In the genomic region with DNA sequence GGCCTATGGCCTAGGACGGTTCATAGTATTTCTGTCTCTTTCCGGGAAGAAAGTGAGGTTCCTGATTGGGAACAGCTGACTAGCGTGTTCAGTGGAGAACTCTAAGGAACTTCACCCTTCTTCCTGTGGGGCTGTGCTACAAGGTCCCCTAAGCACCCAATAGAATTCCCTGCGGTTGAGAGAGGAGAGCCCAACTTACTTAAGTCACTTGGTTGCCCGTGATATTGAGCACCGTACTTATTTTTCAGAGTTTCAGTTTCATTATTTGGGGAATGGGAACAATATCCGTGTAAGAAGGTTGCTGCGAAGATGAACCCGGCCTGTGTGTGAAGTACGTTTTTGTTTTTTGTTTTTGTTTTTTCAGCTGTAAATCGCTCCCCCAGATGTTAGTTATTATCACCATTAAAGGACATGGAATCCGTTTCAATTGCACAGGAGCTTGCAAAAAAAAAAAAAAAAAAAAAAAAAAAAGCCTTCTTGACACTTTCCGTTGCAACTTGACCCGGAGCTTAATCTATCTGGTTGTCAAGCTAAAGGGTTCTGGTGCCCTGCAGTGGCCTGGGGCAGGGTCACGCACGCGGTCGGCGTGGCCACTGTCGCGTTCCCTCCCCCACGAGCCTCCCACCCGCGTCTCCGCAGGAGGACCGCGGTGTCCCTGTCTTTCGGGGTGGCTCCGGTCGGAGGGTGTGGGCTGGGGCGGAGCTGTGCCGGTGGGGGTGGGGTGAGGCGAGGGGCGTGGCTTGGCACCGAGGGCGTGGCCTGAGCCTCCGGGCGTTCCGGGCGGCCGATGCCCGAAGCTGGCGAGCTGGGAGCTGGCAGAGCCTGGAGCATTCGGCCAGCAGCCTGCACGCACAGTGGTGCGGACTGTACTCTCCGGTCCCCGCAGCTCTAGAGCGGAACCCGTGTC, we compare ENCODE assay signal across 8 mouse cellular contexts. TPM values are rescaled to one million over a fixed set of nuclear protein-coding genes. Genes with fewer than 3 reads are reported as not detected.
A peak's percentile ranks its signal among the peaks of the same experiment; 100 is the strongest.
DNase-seq lines count a peak whose midpoint lies in the region; ATAC-seq lines count a peak whose summit lies in the region.

Gene Aff1, plus strand, starts transcription at position 751 of the 907 bp plus-strand sequence.

- H3K4me2 ChIP-seq in hindbrain, embryonic 11.5 days (replicated peaks; ENCODE audit: low read depth, low read length): peak within 1 kb of the TSS; percentile 97

- no peaks in the 10 kb centered on the region; the same call in 1 of the 2 replicates for H3K4me1 ChIP-seq in hindbrain, embryonic 11.5 days (replicated peaks; ENCODE audit: control insufficient read depth, insufficient read depth, low read length)

- H3K27me3 ChIP-seq in hindbrain, embryonic 11.5 days (ENCODE audit: control insufficient read depth, insufficient read depth, low read length): peaks cover 22% of the 10 kb centered on the region

- H3K9me3 ChIP-seq in hindbrain, embryonic 11.5 days (ENCODE audit: control insufficient read depth, low read length): no peaks in the 10 kb centered on the region

- 5% methylated on average over 48 of the region's 50 CpGs for WGBS in hindbrain, embryonic 11.5 days

- ATAC-seq in hindbrain, embryonic 11.5 days (ENCODE audit: low FRiP score): peak; percentile 91

- peak within 1 kb of the TSS; percentile 48; the same call in 1 of the 2 replicates for H3K9ac ChIP-seq in hindbrain, embryonic 11.5 days (ENCODE audit: low read depth, low read length)

- H3K36me3 ChIP-seq in hindbrain, embryonic 11.5 days (ENCODE audit: control insufficient read depth, insufficient read depth, low read length): no peaks in the 10 kb centered on the region

- peak; percentile 94 for DNase-seq in NIH3T3 (ENCODE audit: low read depth)
- peak; percentile 82 to 90 for DNase-seq in cerebellum, postnatal 10 days
- DNase-seq in frontal cortex, postnatal 10 days (ENCODE audit: low spot score in 2 of 2): peak; percentile 19 to 62
- DNase-seq in hindbrain, embryonic 11.5 days (ENCODE audit: low spot score): peak; percentile 86
- DNase-seq in layer of hippocampus, postnatal 14 days (ENCODE audit: low spot score in 2 of 2): peak; percentile 62 to 66
- DNase-seq in lung, postnatal 14 days: peak; percentile 96
- DNase-seq in ovary, postnatal 36 days (ENCODE audit: low spot score): peak; percentile 96
- DNase-seq in thymus, postnatal 25 days: peak; percentile 95

- peak within 1 kb of the TSS; percentile 56 for H3K4me3 ChIP-seq in hindbrain, embryonic 11.5 days (ENCODE audit: low read depth, low read length)

- H3K27ac ChIP-seq in hindbrain, embryonic 11.5 days (ENCODE audit: low read depth, low read length): no peak within 1 kb of the TSS

RNA-seq across cellular contexts. Expression of gene Aff1, which starts in this region (rescaled TPM):
- polyA plus RNA-seq in hindbrain, embryonic 11.5 days (2014; fragmentation: Nextera tagmentation; extraction: Ambion mirVana): 7.0 and 8.5 TPM in 2 replicates
- 10 to 100 TPM; 13.1 to 14.0 TPM for total RNA-seq in layer of hippocampus, postnatal 14 days (2021)

Comparison
In these comparisons a context has a peak if more than half of its experiments do, and no peak if none do; other contexts are left out.
1. DNase-seq: peak in every context shown above with its lines; median percentile 96 in lung, postnatal 14 days; 96 in ovary, postnatal 36 days; 95 in thymus, postnatal 25 days; 94 in NIH3T3; 86 in cerebellum, postnatal 10 days; 86 in hindbrain, embryonic 11.5 days; 64 in layer of hippocampus, postnatal 14 days; 40 in frontal cortex, postnatal 10 days.